8 mouse cellular contexts compared by ENCODE assay signal in the genomic region with DNA sequence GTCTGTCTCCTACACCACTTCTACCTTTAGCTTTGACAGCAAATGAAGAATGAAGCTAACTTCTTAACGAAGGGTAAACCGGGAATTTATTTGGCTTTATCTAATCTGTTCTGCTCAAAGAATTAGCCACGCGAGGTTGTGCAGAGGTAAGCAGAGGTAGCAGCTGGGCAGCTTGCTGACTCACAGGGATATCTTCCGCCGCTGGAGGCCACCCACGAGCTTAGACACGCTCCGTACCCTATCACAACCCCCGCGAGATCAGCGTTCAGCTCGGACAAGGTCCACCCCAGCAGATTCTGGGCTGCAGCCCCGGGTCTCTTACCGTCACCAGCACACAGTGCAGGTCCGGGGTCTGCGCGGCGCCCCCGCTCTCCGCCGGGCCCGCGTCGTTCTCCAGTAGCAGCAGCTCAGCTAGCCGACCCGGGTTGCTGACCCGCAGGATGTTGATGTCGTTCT. TPM values are rescaled to one million over a fixed set of nuclear protein-coding genes. Genes with fewer than 3 reads are reported as not detected.
A peak's percentile ranks its signal among the peaks of the same experiment; 100 is the strongest.
DNase-seq lines count a peak whose midpoint lies in the region; ATAC-seq and TF ChIP-seq lines count a peak whose summit lies in the region.

No protein-coding gene starts in this region.

- peak overlapping the region; percentile 83 for H3K27ac ChIP-seq in forebrain, embryonic 15.5 days (replicated peaks)
- peak overlapping the region; percentile 92 for H3K27ac ChIP-seq in neural tube, embryonic 14.5 days (ENCODE audit: low read depth, low read length)
- H3K27ac ChIP-seq in testis, adult 2 months (ENCODE audit: control insufficient read depth, insufficient read depth, low read depth, low read length), result no peak overlapping the region

- intact Hi-C loops in heart, postnatal 25 days (cut with DNase I), result loop anchor here (1.0 to 10.0 kb wide), 6 partner anchors 41 to 192 kb away; partner anchors contain the start of gene Gng12

- H3K36me3 ChIP-seq in G1E (replicated peaks), result peaks cover 17% of the 10 kb centered on the region
- H3K36me3 ChIP-seq in forebrain, embryonic 15.5 days, result no peaks in the 10 kb centered on the region
- H3K36me3 ChIP-seq in neural tube, embryonic 14.5 days (ENCODE audit: control insufficient read depth, insufficient read depth, low read length), result no peaks in the 10 kb centered on the region
- H3K36me3 ChIP-seq in testis, adult 2 months (ENCODE audit: control insufficient read depth, insufficient read depth, low read length), result no peaks in the 10 kb centered on the region

- 0 out of 2 replicates have a peak, but pooled peaks have one; percentile 12 for TF ChIP-seq POLR2A in testis, adult 2 months (IDR thresholded peaks at IDR 0.05; ENCODE audit: control insufficient read depth, low read depth, low read length)

- H3K9ac ChIP-seq in forebrain, embryonic 15.5 days (replicated peaks), result peak overlapping the region; percentile 74
- peak overlapping the region; percentile 85 for H3K9ac ChIP-seq in neural tube, embryonic 14.5 days (replicated peaks; ENCODE audit: low read depth, low read length)

- H3K9me3 ChIP-seq in G1E (replicated peaks), result no peaks in the 10 kb centered on the region
- H3K9me3 ChIP-seq in forebrain, embryonic 15.5 days, result no peaks in the 10 kb centered on the region
- no peaks in the 10 kb centered on the region for H3K9me3 ChIP-seq in neural tube, embryonic 14.5 days (ENCODE audit: control insufficient read depth, low read length)

- DNase-seq in G1E (ENCODE audit: low spot score), result peak; percentile 67
- DNase-seq in cerebellum, adult 11-12 months, result peak; percentile 75
- DNase-seq in heart, postnatal 25 days (ENCODE audit: low spot score), result peak; percentile 71
- DNase-seq in layer of hippocampus, adult 18-20 months (ENCODE audit: low spot score in 2 of 2), result peak; percentile 62 to 73
- DNase-seq in lung, adult 18-20 months, result peak; percentile 83 to 89

- H3K4me2 ChIP-seq in forebrain, embryonic 15.5 days (replicated peaks), result peak overlapping the region; percentile 92
- H3K4me2 ChIP-seq in neural tube, embryonic 14.5 days (ENCODE audit: low read depth, low read length), result peak overlapping the region; percentile 69

- peak overlapping the region; percentile 96 for H3K4me3 ChIP-seq in G1E (ENCODE audit: low read depth, low read length)
- H3K4me3 ChIP-seq in forebrain, embryonic 15.5 days, result peak overlapping the region; percentile 84
- H3K4me3 ChIP-seq in neural tube, embryonic 14.5 days (ENCODE audit: low read depth, low read length), result peak overlapping the region; percentile 93
- H3K4me3 ChIP-seq in testis, adult 2 months (ENCODE audit: control insufficient read depth, low read depth, low read length), result peak overlapping the region; percentile 80

- 0 out of 2 replicates have a peak, but pooled peaks have one; percentile 10 for TF ChIP-seq CTCF in G1E (IDR thresholded peaks at IDR 0.05; ENCODE audit: low read depth, low read length)
- TF ChIP-seq CTCF in testis, adult 2 months (IDR thresholded peaks at IDR 0.05; ENCODE audit: control insufficient read depth, insufficient read depth, insufficient replicate concordance, low read depth, low read length), result peak; percentile 52; the same call in 1 of the 2 replicates

- H3K4me1 ChIP-seq in G1E (ENCODE audit: insufficient read depth, low read depth, low read length), result peaks cover 39% of the 10 kb centered on the region
- peaks cover 17% of the 10 kb centered on the region for H3K4me1 ChIP-seq in forebrain, embryonic 15.5 days
- H3K4me1 ChIP-seq in neural tube, embryonic 14.5 days (ENCODE audit: control insufficient read depth, insufficient read depth, low read length), result peaks cover 7% of the 10 kb centered on the region; the same call in 1 of the 2 replicates
- H3K4me1 ChIP-seq in testis, adult 2 months (ENCODE audit: control insufficient read depth, insufficient read depth, low read length), result peaks cover 5% of the 10 kb centered on the region

- peak; percentile 46 for ATAC-seq in G1E (ENCODE audit: extremely low read depth, insufficient number of reproducible peaks, low FRiP score, poor library complexity, severe bottlenecking)
- ATAC-seq in forebrain, embryonic 15.5 days (replicated peaks), result peak; percentile 79
- peak; percentile 79 for ATAC-seq in neural tube, embryonic 14.5 days (ENCODE audit: low read depth)

- under 1% methylated on average over 29 of the region's 29 CpGs for WGBS in forebrain, embryonic 15.5 days
- under 1% methylated on average over 29 of the region's 29 CpGs for WGBS in neural tube, embryonic 14.5 days

- no peaks in the 10 kb centered on the region for H3K27me3 ChIP-seq in G1E (ENCODE audit: insufficient read depth, low read length)
- no peaks in the 10 kb centered on the region for H3K27me3 ChIP-seq in forebrain, embryonic 15.5 days
- H3K27me3 ChIP-seq in neural tube, embryonic 14.5 days (ENCODE audit: control insufficient read depth, insufficient read depth, low read length), result no peaks in the 10 kb centered on the region
- H3K27me3 ChIP-seq in testis, adult 2 months (ENCODE audit: control insufficient read depth, insufficient read depth, low read length), result no peaks in the 10 kb centered on the region

RNA-seq across cellular contexts. Expression of gene Gadd45a, which starts 0.9 kb away (rescaled TPM):
- total RNA-seq in G1E (2014; fragmentation: Nextera tagmentation), result 118 and 134 TPM in 2 replicates
- 110 and 118 TPM in 2 replicates for total RNA-seq in G1E (2017)
- polyA plus RNA-seq in G1E (2012), result 111 and 121 TPM in 2 replicates
- polyA plus RNA-seq in forebrain, embryonic 15.5 days (2015; fragmentation: Nextera tagmentation; extraction: Ambion mirVana), result 9.7 and 10.9 TPM in 2 replicates
- 10 to 100 TPM; 16.1 to 20.0 TPM for total RNA-seq in heart, postnatal 25 days (2021)
- 1 to 10 TPM; 6.3 to 8.7 TPM for total RNA-seq in layer of hippocampus, adult 18-20 months (2021)
- 12.9 and 14.6 TPM in 2 replicates for polyA plus RNA-seq in neural tube, embryonic 14.5 days (2014; fragmentation: Nextera tagmentation; extraction: Ambion mirVana)
- 4.1 and 4.8 TPM in 2 replicates for polyA plus RNA-seq in testis, adult 2 months (2012; rRNA removed)
